Mouse (Mus musculus): Measurements from ENCODE around the gene Noxa1.

GRCm38 (mm10) chr2:25125146-25125545 is 30.2 kb upstream of the Noxa1 start:
- TF ChIP-seq TCF12 (IDR thresholded peaks at IDR 0.05; ENCODE audit: low read depth, low read length) (no peak), CTCF (conservative IDR thresholded peaks at IDR 0.05 in 1 of 2, IDR thresholded peaks at IDR 0.05 in 1 of 2; ENCODE audit: low read depth in 2 of 2, low read length in 2 of 2) (no peak), EP300 (IDR thresholded peaks at IDR 0.05; ENCODE audit: low read length) (no peak), POLR2A (IDR thresholded peaks at IDR 0.05; ENCODE audit: low read depth, low read length) (no peak), POLR2AphosphoS2 (IDR thresholded peaks at IDR 0.05; ENCODE audit: low read depth, low read length) (no peak), E2F4 (IDR thresholded peaks at IDR 0.05; ENCODE audit: insufficient replicate concordance, low read depth, low read length) (no peak), RAD21 (IDR thresholded peaks at IDR 0.05; ENCODE audit: low read depth, low read length) (no peak), MEF2A (IDR thresholded peaks at IDR 0.05; ENCODE audit: borderline replicate concordance, low read depth, low read length) (no peak), BHLHE40 (IDR thresholded peaks at IDR 0.05; ENCODE audit: low read depth, low read length) (no peak)

All from CH12.LX (cell line).